ENCODE assay signal across 7 mouse cellular contexts in genomic region chr15:12119129-12119466, GRCm38 (mm10). TPM values are rescaled to one million over a fixed set of nuclear protein-coding genes. Genes with fewer than 3 reads are reported as not detected.
A peak's percentile ranks its signal among the peaks of the same experiment; 100 is the strongest.
DNase-seq lines count a peak whose midpoint lies in the region; ATAC-seq and TF ChIP-seq lines count a peak whose summit lies in the region.

No protein-coding gene starts in this region.

- TF ChIP-seq CTCF in lung, embryonic 14.5 days (IDR thresholded peaks at IDR 0.05; ENCODE audit: low read depth), result no peak
- TF ChIP-seq CTCF in olfactory bulb, adult 2 months (IDR thresholded peaks at IDR 0.05; ENCODE audit: insufficient read depth, low read depth, low read length), result no peak

- H3K4me1 ChIP-seq in lung, embryonic 14.5 days (ENCODE audit: insufficient read depth), result no peaks in the 10 kb centered on the region
- H3K4me1 ChIP-seq in embryonic facial prominence, embryonic 14.5 days (ENCODE audit: control insufficient read depth, insufficient read depth, low read length), result no peaks in the 10 kb centered on the region; the same call in 1 of the 2 replicates
- peaks cover 19% of the 10 kb centered on the region for H3K4me1 ChIP-seq in limb, embryonic 10.5 days
- H3K4me1 ChIP-seq in olfactory bulb, adult 2 months (ENCODE audit: control insufficient read depth, insufficient read depth, low read length), result peaks cover 2% of the 10 kb centered on the region

- H3K9ac ChIP-seq in lung, embryonic 14.5 days, result peak overlapping the region; percentile 99
- peak overlapping the region; percentile 99 for H3K9ac ChIP-seq in embryonic facial prominence, embryonic 14.5 days (ENCODE audit: low read depth, low read length)

- 6% methylated on average over 7 of the region's 7 CpGs for WGBS in lung, embryonic 14.5 days
- WGBS in embryonic facial prominence, embryonic 14.5 days, result 7% methylated on average over 7 of the region's 7 CpGs
- WGBS in limb, embryonic 10.5 days, result 13% methylated on average over 7 of the region's 7 CpGs
- 2% methylated on average over 7 of the region's 7 CpGs for WGBS in olfactory bulb, adult 2 months

- DNase-seq in lung, embryonic 14.5 days, result no peak
- no peak for DNase-seq in lung, postnatal 10 days
- DNase-seq in embryonic facial prominence, embryonic 14.5 days (ENCODE audit: low spot score), result no peak
- DNase-seq in limb, embryonic 10.5 days (ENCODE audit: low spot score), result no peak
- DNase-seq in urinary bladder, postnatal 25 days (ENCODE audit: low spot score), result no peak
- no peak for DNase-seq in urinary bladder, adult 18-20 months (ENCODE audit: low spot score in 2 of 2)

- no peaks in the 10 kb centered on the region for H3K27me3 ChIP-seq in lung, embryonic 14.5 days (ENCODE audit: insufficient read depth, low read length)
- H3K27me3 ChIP-seq in embryonic facial prominence, embryonic 14.5 days (replicated peaks; ENCODE audit: control insufficient read depth, insufficient read depth, low read length), result no peaks in the 10 kb centered on the region
- H3K27me3 ChIP-seq in limb, embryonic 10.5 days (ENCODE audit: low read depth, poor library complexity, severe bottlenecking), result no peaks in the 10 kb centered on the region

- H3K36me3 ChIP-seq in lung, embryonic 14.5 days (ENCODE audit: insufficient read depth), result peaks cover 6% of the 10 kb centered on the region
- H3K36me3 ChIP-seq in embryonic facial prominence, embryonic 14.5 days (ENCODE audit: control insufficient read depth, insufficient read depth, low read length), result peaks cover 3% of the 10 kb centered on the region; the same call in 1 of the 2 replicates
- peaks cover 17% of the 10 kb centered on the region for H3K36me3 ChIP-seq in limb, embryonic 10.5 days

- no peak for TF ChIP-seq POLR2A in olfactory bulb, adult 2 months (IDR thresholded peaks at IDR 0.05; ENCODE audit: insufficient read depth, low read depth, low read length)

- H3K9me3 ChIP-seq in lung, embryonic 14.5 days (ENCODE audit: low read depth, low read length), result no peaks in the 10 kb centered on the region
- no peaks in the 10 kb centered on the region for H3K9me3 ChIP-seq in embryonic facial prominence, embryonic 14.5 days (ENCODE audit: control insufficient read depth, low read length)
- no peaks in the 10 kb centered on the region for H3K9me3 ChIP-seq in limb, embryonic 10.5 days (replicated peaks)

- ATAC-seq in lung, embryonic 14.5 days (ENCODE audit: insufficient read depth), result no peak
- ATAC-seq in embryonic facial prominence, embryonic 14.5 days (ENCODE audit: low read depth), result no peak

- peak overlapping the region; percentile 96 for H3K27ac ChIP-seq in lung, embryonic 14.5 days (ENCODE audit: low read depth)
- peak overlapping the region; percentile 94 for H3K27ac ChIP-seq in embryonic facial prominence, embryonic 14.5 days (replicated peaks; ENCODE audit: low read depth, low read length)
- H3K27ac ChIP-seq in limb, embryonic 10.5 days, result peak overlapping the region; percentile 100
- no peak overlapping the region for H3K27ac ChIP-seq in olfactory bulb, adult 2 months (ENCODE audit: insufficient read depth, low read depth, low read length)

- peak overlapping the region; percentile 99 for H3K4me3 ChIP-seq in lung, embryonic 14.5 days (ENCODE audit: low read depth, low read length)
- H3K4me3 ChIP-seq in embryonic facial prominence, embryonic 14.5 days (ENCODE audit: low read depth, low read length), result peak overlapping the region; percentile 96
- H3K4me3 ChIP-seq in limb, embryonic 10.5 days, result peak overlapping the region; percentile 100
- peak overlapping the region; percentile 89 for H3K4me3 ChIP-seq in olfactory bulb, adult 2 months (ENCODE audit: insufficient read depth, low read depth, low read length)

- H3K4me2 ChIP-seq in lung, embryonic 14.5 days, result peak overlapping the region; percentile 80
- H3K4me2 ChIP-seq in embryonic facial prominence, embryonic 14.5 days (ENCODE audit: low read depth, low read length), result peak overlapping the region; percentile 65

RNA-seq across cellular contexts. Expression of gene Zfr, which starts 1.5 kb away (rescaled TPM):
- polyA plus RNA-seq in lung, embryonic 14.5 days (2014; fragmentation: Nextera tagmentation; extraction: Ambion mirVana), result 148 and 158 TPM in 2 replicates
- 138 and 161 TPM in 2 replicates for polyA plus RNA-seq in embryonic facial prominence, embryonic 14.5 days (2014; fragmentation: Nextera tagmentation; extraction: Ambion mirVana)
- polyA plus RNA-seq in limb, embryonic 10.5 days (2016; fragmentation: Nextera tagmentation; extraction: Ambion mirVana), result 120 and 126 TPM in 2 replicates
- polyA plus RNA-seq in olfactory bulb, adult 2 months (2012; ENCODE audit: insufficient read depth, insufficient read length, low replicate concordance, missing spikeins), result 546 TPM in 1 of 2 replicates, not detected in the other
